Mouse (Mus musculus): ENCODE results near the gene Adk. TPM values are rescaled to one million over a fixed set of nuclear protein-coding genes. Genes with fewer than 3 reads are reported as not detected.
"Not testable (repeated sequence)": the region's sequence is repeated elsewhere in the genome, so short reads cannot be mapped to it uniquely, and the experiment has no call there.

Gene Adk
- polyA plus RNA-seq, 1 experiment, result 7.7 TPM

GRCm38 (mm10) chr14:21481231-21481630 lies 428.9 kb downstream of the Adk start, which contains the start of gene Kat6b:
Kat6b (plus strand) TSS chr14:21481434.
- no peak within 1 kb of the TSS for H3K4me3 ChIP-seq (ENCODE audit: extremely low read depth, insufficient read depth, insufficient read length)
- H3K36me3 ChIP-seq (ENCODE audit: control insufficient read depth, insufficient read depth, low read length), result no peaks in the 10 kb centered on the region
- WGBS, result 92% methylated on average over 7 of the region's 7 CpGs
- no peak for TF ChIP-seq CTCF (IDR thresholded peaks at IDR 0.05; ENCODE audit: extremely low read depth, insufficient read depth, insufficient read length, insufficient replicate concordance)
- TF ChIP-seq POLR2A (IDR thresholded peaks at IDR 0.05; ENCODE audit: low read depth, low read length), result no peak
- H3K4me1 ChIP-seq (ENCODE audit: control insufficient read depth, insufficient read depth, insufficient read length), result no peaks in the 10 kb centered on the region
- no peaks in the 10 kb centered on the region for H3K27me3 ChIP-seq (ENCODE audit: control insufficient read depth, insufficient read depth, low read length)
- no peak within 1 kb of the TSS for H3K27ac ChIP-seq (ENCODE audit: insufficient read depth, low read length)
- no peak for DNase-seq (ENCODE audit: low read depth in 1 of 2, low spot score in 2 of 2)

- Histone ChIP-seq H3K4me3 (ENCODE audit: extremely low read depth, insufficient read depth, insufficient read length) (no peak overlapping the region), H3K27ac (ENCODE audit: insufficient read depth, low read length) (no peak overlapping the region), H3K36me3 (ENCODE audit: control insufficient read depth, insufficient read depth, low read length) (no peaks in the 10 kb centered on the region), H3K27me3 (ENCODE audit: control insufficient read depth, insufficient read depth, low read length) (no peaks in the 10 kb centered on the region), H3K4me1 (ENCODE audit: control insufficient read depth, insufficient read depth, insufficient read length) (no peaks in the 10 kb centered on the region)
- TF ChIP-seq POLR2A (IDR thresholded peaks at IDR 0.05; ENCODE audit: low read depth, low read length) (no peak), CTCF (IDR thresholded peaks at IDR 0.05; ENCODE audit: extremely low read depth, insufficient read depth, insufficient read length, insufficient replicate concordance) (no peak)
- 98% methylated on average over 2 of the region's 2 CpGs for WGBS
- no peak for DNase-seq (ENCODE audit: low read depth in 1 of 2, low spot score in 2 of 2)
Measured at GRCm38 (mm10) chr14:21484199-21484598, 431.8 kb downstream of the Adk start.

- no peak overlapping the region for H3K27ac ChIP-seq (ENCODE audit: insufficient read depth, low read length)
- DNase-seq (ENCODE audit: low read depth in 1 of 2, low spot score in 2 of 2), result no peak
- no peaks in the 10 kb centered on the region for H3K4me1 ChIP-seq (ENCODE audit: control insufficient read depth, insufficient read depth, insufficient read length)
- WGBS, result 91% methylated on average over 10 of the region's 10 CpGs
- no peaks in the 10 kb centered on the region for H3K27me3 ChIP-seq (ENCODE audit: control insufficient read depth, insufficient read depth, low read length)
- no peaks in the 10 kb centered on the region for H3K36me3 ChIP-seq (ENCODE audit: control insufficient read depth, insufficient read depth, low read length)
- TF ChIP-seq CTCF (IDR thresholded peaks at IDR 0.05; ENCODE audit: extremely low read depth, insufficient read depth, insufficient read length, insufficient replicate concordance) (no peak), POLR2A (IDR thresholded peaks at IDR 0.05; ENCODE audit: low read depth, low read length) (no peak)
- no peak overlapping the region for H3K4me3 ChIP-seq (ENCODE audit: extremely low read depth, insufficient read depth, insufficient read length)
Measured at GRCm38 (mm10) chr14:21484693-21485092, 432.3 kb downstream of the Adk start.

GRCm38 (mm10) chr14:21485961-21486520 lies 433.7 kb downstream of the Adk start:
- no peaks in the 10 kb centered on the region for H3K27me3 ChIP-seq (ENCODE audit: control insufficient read depth, insufficient read depth, low read length)
- H3K27ac ChIP-seq (ENCODE audit: insufficient read depth, low read length), result no peak overlapping the region
- no peak overlapping the region for H3K4me3 ChIP-seq (ENCODE audit: extremely low read depth, insufficient read depth, insufficient read length)
- H3K36me3 ChIP-seq (ENCODE audit: control insufficient read depth, insufficient read depth, low read length), result no peaks in the 10 kb centered on the region
- 93% methylated on average over 3 of the region's 3 CpGs for WGBS
- no peaks in the 10 kb centered on the region for H3K4me1 ChIP-seq (ENCODE audit: control insufficient read depth, insufficient read depth, insufficient read length)
- TF ChIP-seq POLR2A (IDR thresholded peaks at IDR 0.05; ENCODE audit: low read depth, low read length) (no peak), CTCF (IDR thresholded peaks at IDR 0.05; ENCODE audit: extremely low read depth, insufficient read depth, insufficient read length, insufficient replicate concordance) (no peak)
- DNase-seq (ENCODE audit: low read depth in 1 of 2, low spot score in 2 of 2), result no peak

GRCm38 (mm10) chr14:21487135-21487534 lies 434.8 kb downstream of the Adk start:
- not testable (repeated sequence) for H3K36me3 ChIP-seq (ENCODE audit: control insufficient read depth, insufficient read depth, low read length)

GRCm38 (mm10) chr14:21488426-21489115 lies 436.2 kb downstream of the Adk start:
- not testable (repeated sequence) for H3K27ac ChIP-seq (ENCODE audit: insufficient read depth, low read length); H3K36me3 ChIP-seq (ENCODE audit: control insufficient read depth, insufficient read depth, low read length); DNase-seq (ENCODE audit: low read depth in 1 of 2, low spot score in 2 of 2); H3K27me3 ChIP-seq (ENCODE audit: control insufficient read depth, insufficient read depth, low read length); H3K4me1 ChIP-seq (ENCODE audit: control insufficient read depth, insufficient read depth, insufficient read length); H3K4me3 ChIP-seq (ENCODE audit: extremely low read depth, insufficient read depth, insufficient read length)
- 89% methylated on average over 8 of the region's 9 CpGs for WGBS

More at GRCm38 (mm10) chr14:21487135-21487534, 434.8 kb downstream of the Adk start:
- WGBS, result 90% methylated on average over 2 of the region's 2 CpGs
- not testable (repeated sequence) for H3K4me1 ChIP-seq (ENCODE audit: control insufficient read depth, insufficient read depth, insufficient read length); H3K4me3 ChIP-seq (ENCODE audit: extremely low read depth, insufficient read depth, insufficient read length); DNase-seq (ENCODE audit: low read depth in 1 of 2, low spot score in 2 of 2); H3K27me3 ChIP-seq (ENCODE audit: control insufficient read depth, insufficient read depth, low read length); H3K27ac ChIP-seq (ENCODE audit: insufficient read depth, low read length)

GRCm38 (mm10) chr14:21489116-21489485 lies 436.7 kb downstream of the Adk start:
- Histone ChIP-seq H3K27me3 (ENCODE audit: control insufficient read depth, insufficient read depth, low read length) (no peaks in the 10 kb centered on the region), H3K36me3 (ENCODE audit: control insufficient read depth, insufficient read depth, low read length) (no peaks in the 10 kb centered on the region), H3K4me1 (ENCODE audit: control insufficient read depth, insufficient read depth, insufficient read length) (no peaks in the 10 kb centered on the region), H3K4me3 (ENCODE audit: extremely low read depth, insufficient read depth, insufficient read length) (no peak overlapping the region), H3K27ac (ENCODE audit: insufficient read depth, low read length) (no peak overlapping the region)
- WGBS, result 91% methylated on average over 3 of the region's 3 CpGs
- DNase-seq (ENCODE audit: low read depth in 1 of 2, low spot score in 2 of 2), result no peak
- TF ChIP-seq POLR2A (IDR thresholded peaks at IDR 0.05; ENCODE audit: low read depth, low read length) (no peak), CTCF (IDR thresholded peaks at IDR 0.05; ENCODE audit: extremely low read depth, insufficient read depth, insufficient read length, insufficient replicate concordance) (no peak)

Measured in spleen, adult 2 months (tissue).